Mouse (Mus musculus) lung, embryonic 14.5 days (tissue): ENCODE measurements at regions not wholly inside any gene's neighbourhood (a gene's known extent, or its start where the extent isn't known, plus 50 kb on each side); places are given as distances from the start of the nearest gene placed in this dataset.

Experiments used
- ATAC-seq: fragments of 200-750 bp; cut with Nextera tagmentation; 2 replicates; pipeline ENCODE4 v1.8.0; 2017; ENCODE audit warnings: mild to moderate bottlenecking, moderate TSS enrichment, moderate library complexity; ENCODE audit not compliant: insufficient read depth
- DNase-seq: peaks from one replicate; pipeline ENCODE4 v3.0.0-alpha.2; 2015
- H3K27ac ChIP-seq: fragments of 300-500 bp; sonication (generic); 2 replicates; pipeline ENCODE4 v1.5.1; 2014; ENCODE audit warnings: low read depth, mild to moderate bottlenecking, moderate library complexity
- H3K27me3 ChIP-seq: fragments of 300-500 bp; sonication (generic); 2 replicates; pipeline ENCODE4 v1.6.1; 2014; ENCODE audit warnings: low read length, control low read depth; ENCODE audit not compliant: insufficient read depth
- H3K36me3 ChIP-seq: fragments of 300-500 bp; sonication (generic); 2 replicates; pipeline ENCODE4 v1.6.1; 2014; ENCODE audit warnings: control low read depth; ENCODE audit not compliant: insufficient read depth
- H3K4me1 ChIP-seq: fragments of 300-500 bp; sonication (generic); 2 replicates; pipeline ENCODE4 v1.6.1; 2014; ENCODE audit warnings: antibody characterized with exemption, control low read depth; ENCODE audit not compliant: insufficient read depth
- H3K4me2 ChIP-seq: fragments of 300-500 bp; sonication (generic); 2 replicates; pipeline ENCODE4 v1.6.1; 2014; ENCODE audit warnings: mild to moderate bottlenecking
- H3K4me3 ChIP-seq: fragments of 300-500 bp; sonication (generic); 2 replicates; pipeline ENCODE4 v1.5.1; 2014; ENCODE audit warnings: low read depth, low read length
- H3K9ac ChIP-seq: fragments of 300-500 bp; sonication (generic); 2 replicates; pipeline ENCODE4 v1.6.1; 2014
- H3K9me3 ChIP-seq: fragments of 300-500 bp; sonication (generic); 2 replicates; pipeline ENCODE4 v1.6.1; 2016; ENCODE audit warnings: low read depth, low read length, control low read depth
- CTCF ChIP-seq: IDR thresholded peaks from 2 replicates; pipeline ENCODE4 v1.5.1; 2016; ENCODE audit warnings: antibody characterized with exemption, low read depth
- WGBS: fragments of 180-500 bp; shearing (Covaris S2); extraction: QIAGEN DNeasy Blood & Tissue Kit; methylation state at CpG from one replicate; pipeline ENCODE4 v1.1.7; 2014; 5-methylcytosine and 5-hydroxymethylcytosine counted together

- DNase-seq: no peak
- ATAC-seq: no peak
- 32% methylated on average over 1 of the region's 1 CpGs for WGBS
Measured at GRCm38 (mm10) chr13:59934556-59934955, 111.6 kb upstream of the Tut7 start.

GRCm38 (mm10) chr13:59934093-59934492, 111.1 kb upstream of the Tut7 start:
- H3K36me3 ChIP-seq: no peaks in the 10 kb centered on the region
- H3K27me3 ChIP-seq: no peaks in the 10 kb centered on the region
- 83% methylated on average over 1 of the region's 1 CpGs for WGBS
- no peaks in the 10 kb centered on the region for H3K9me3 ChIP-seq
- H3K4me3 ChIP-seq: no peak overlapping the region
- no peak overlapping the region for H3K9ac ChIP-seq
- no peaks in the 10 kb centered on the region for H3K4me1 ChIP-seq
- TF ChIP-seq CTCF: no peak
- H3K27ac ChIP-seq: no peak overlapping the region
- no peak for ATAC-seq
- H3K4me2 ChIP-seq: no peak overlapping the region
- no peak for DNase-seq

More at GRCm38 (mm10) chr13:59934556-59934955, 111.6 kb upstream of the Tut7 start:
- Histone ChIP-seq H3K4me3 (no peak overlapping the region), H3K27ac (no peak overlapping the region), H3K36me3 (no peaks in the 10 kb centered on the region), H3K9me3 (no peaks in the 10 kb centered on the region), H3K27me3 (no peaks in the 10 kb centered on the region), H3K4me1 (no peaks in the 10 kb centered on the region), H3K9ac (no peak overlapping the region), H3K4me2 (no peak overlapping the region)
- TF ChIP-seq CTCF: no peak

- DNase-seq (peak; percentile 44), ATAC-seq (peak; percentile 52; the same call in 1 of the 2 replicates)
- H3K4me1 ChIP-seq: no peaks in the 10 kb centered on the region
- no peak overlapping the region for H3K9ac ChIP-seq
- no peaks in the 10 kb centered on the region for H3K9me3 ChIP-seq
- H3K36me3 ChIP-seq: no peaks in the 10 kb centered on the region
- no peaks in the 10 kb centered on the region for H3K27me3 ChIP-seq
- no peak for TF ChIP-seq CTCF
- H3K4me3 ChIP-seq: no peak overlapping the region
- no peak overlapping the region for H3K27ac ChIP-seq
- H3K4me2 ChIP-seq: no peak overlapping the region
- 51% methylated on average over 12 of the region's 12 CpGs for WGBS
Measured at GRCm38 (mm10) chr13:59927379-59928111, 104.6 kb upstream of the Tut7 start.

- 62% methylated on average over 9 of the region's 9 CpGs for WGBS
- Histone ChIP-seq H3K9ac (no peak overlapping the region), H3K4me3 (no peak overlapping the region), H3K36me3 (no peaks in the 10 kb centered on the region), H3K4me1 (no peaks in the 10 kb centered on the region), H3K27me3 (no peaks in the 10 kb centered on the region), H3K4me2 (no peak overlapping the region), H3K27ac (no peak overlapping the region), H3K9me3 (no peaks in the 10 kb centered on the region)
- ATAC-seq: peak; percentile 24; the same call in 1 of the 2 replicates
- no peak for TF ChIP-seq CTCF
- DNase-seq: peak; percentile 26
Measured at GRCm38 (mm10) chr13:59925845-59926481, 103.0 kb upstream of the Tut7 start.

- Histone ChIP-seq H3K4me1 (no peaks in the 10 kb centered on the region), H3K9ac (no peak overlapping the region), H3K9me3 (no peaks in the 10 kb centered on the region), H3K36me3 (no peaks in the 10 kb centered on the region), H3K4me3 (no peak overlapping the region), H3K4me2 (no peak overlapping the region), H3K27ac (no peak overlapping the region), H3K27me3 (no peaks in the 10 kb centered on the region)
- no peak for TF ChIP-seq CTCF
- ATAC-seq (no peak), DNase-seq (no peak)
- WGBS: 85% methylated on average over 5 of the region's 5 CpGs
Measured at GRCm38 (mm10) chr13:59917185-59917584, 94.2 kb upstream of the Tut7 start.

GRCm38 (mm10) chr13:59916166-59917044, 93.5 kb upstream of the Tut7 start:
- no peak for TF ChIP-seq CTCF
- Histone ChIP-seq H3K4me2 (no peak overlapping the region), H3K27ac (no peak overlapping the region), H3K9ac (no peak overlapping the region), H3K27me3 (no peaks in the 10 kb centered on the region), H3K4me3 (no peak overlapping the region), H3K9me3 (no peaks in the 10 kb centered on the region), H3K36me3 (no peaks in the 10 kb centered on the region), H3K4me1 (no peaks in the 10 kb centered on the region)
- WGBS: 58% methylated on average over 22 of the region's 22 CpGs
- ATAC-seq (no peak), DNase-seq (peak; percentile 48)

- Histone ChIP-seq H3K4me3 (no peak overlapping the region), H3K9me3 (no peaks in the 10 kb centered on the region), H3K27me3 (no peaks in the 10 kb centered on the region), H3K36me3 (no peaks in the 10 kb centered on the region), H3K9ac (no peak overlapping the region), H3K4me2 (no peak overlapping the region), H3K4me1 (no peaks in the 10 kb centered on the region), H3K27ac (no peak overlapping the region)
- TF ChIP-seq CTCF: no peak
- ATAC-seq (no peak), DNase-seq (no peak)
- 70% methylated on average over 7 of the region's 7 CpGs for WGBS
Measured at GRCm38 (mm10) chr13:59915734-59916133, 92.8 kb upstream of the Tut7 start.
